Mouse (Mus musculus) urinary bladder, postnatal 4 days (tissue): Measurements from ENCODE around the gene Krit1.
"Not testable (repeated sequence)": the region's sequence is repeated elsewhere in the genome, so short reads cannot be mapped to it uniquely, and the experiment has no call there.

Source experiments
- DNase-seq, 2 experiments: peaks; one replicate each; pipeline ENCODE4 v3.0.0; 2021 to 2022; ENCODE audit warnings: low spot score in 2 of 2

Krit1 gene

DNA sequence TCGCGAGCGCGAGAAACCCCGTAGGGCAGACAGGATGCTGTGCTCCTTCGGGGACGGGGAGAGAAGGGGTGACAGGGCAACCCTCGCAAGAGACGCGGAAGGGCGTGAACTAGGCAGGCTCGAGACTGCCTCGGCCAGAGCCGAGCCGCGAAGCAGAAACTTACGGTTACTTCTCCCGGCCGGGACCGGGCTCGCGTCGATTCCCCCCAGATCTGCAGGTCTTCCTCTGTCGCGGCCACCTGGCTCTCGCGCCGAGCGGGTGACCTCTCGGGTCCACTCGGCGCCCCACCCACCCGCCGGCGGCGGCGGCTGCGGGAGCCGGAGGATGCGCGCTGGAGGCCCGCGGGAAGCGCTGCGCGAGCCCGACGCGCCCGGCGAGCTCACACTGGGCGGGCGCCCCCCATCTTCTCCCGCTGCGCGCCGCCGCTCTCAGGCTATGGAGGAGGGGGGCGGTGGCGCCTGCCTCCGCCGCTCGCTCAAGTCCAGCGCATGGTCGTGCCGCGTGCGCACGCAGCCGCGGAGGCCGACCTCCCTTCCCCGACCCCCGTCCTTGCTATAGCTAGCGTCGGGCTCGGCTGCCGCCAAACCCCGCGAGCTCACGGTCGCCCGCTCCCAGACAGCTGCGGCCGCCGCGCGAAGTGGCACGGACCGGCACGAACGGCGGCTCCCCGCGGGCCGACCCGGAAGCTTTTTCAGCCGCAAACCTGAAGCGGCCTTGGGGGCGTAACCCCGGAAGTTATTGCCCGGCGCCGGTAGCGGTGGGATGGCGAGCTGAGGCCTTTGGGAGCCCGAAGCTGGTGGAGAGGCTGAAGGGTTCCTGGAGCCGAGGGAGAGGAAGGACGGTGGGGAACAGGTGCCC, at the start of gene Krit1, which contains the start of gene Ankib1:
Gene Krit1 (plus strand): TSS at position 752 of the 859 bp plus-strand sequence.
Gene Ankib1 (minus strand): TSS at position 493 of the 859 bp plus-strand sequence.
- peak; percentile 86 to 88 for DNase-seq

DNA sequence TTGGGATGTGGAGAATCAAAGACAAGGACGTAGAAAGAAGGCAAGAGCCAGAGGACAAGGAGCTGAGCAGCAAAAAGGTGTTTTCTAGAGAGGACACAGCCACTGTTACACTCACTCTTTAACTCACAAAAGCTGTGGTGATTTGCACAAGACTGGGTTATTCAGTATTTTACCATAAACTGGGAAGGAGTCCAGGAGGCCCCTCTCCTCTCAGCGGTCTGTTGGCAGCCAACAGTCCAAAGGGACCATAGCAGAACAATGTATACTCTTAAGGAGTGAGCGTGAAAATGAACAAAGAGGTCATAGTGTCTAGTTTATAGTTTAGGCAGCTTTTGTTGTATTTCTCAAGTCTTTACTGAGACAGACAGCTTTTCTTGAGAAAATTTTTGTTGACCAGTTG, 31.5 kb upstream of the Krit1 start:
- DNase-seq = no peak

DNA sequence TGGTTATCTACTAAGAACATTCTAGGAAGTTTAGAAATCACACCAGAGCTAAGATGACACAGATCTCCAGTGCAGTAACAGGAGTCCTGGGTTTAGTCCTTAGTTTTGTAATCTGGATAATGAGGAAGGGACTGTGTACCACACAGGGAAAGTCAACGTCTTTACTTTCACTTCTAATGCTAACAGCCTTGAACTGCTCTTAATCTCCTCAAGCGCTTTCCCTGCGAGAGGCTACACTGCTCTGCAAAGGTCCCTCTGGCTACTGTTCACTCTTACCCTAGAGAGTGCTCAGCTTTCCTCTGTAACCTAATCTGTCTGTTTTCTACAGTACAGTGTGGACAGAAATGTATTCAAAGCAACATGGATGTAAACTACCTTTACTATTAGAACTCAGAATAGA, 31.0 kb upstream of the Krit1 start:
- DNase-seq = no peak

DNA sequence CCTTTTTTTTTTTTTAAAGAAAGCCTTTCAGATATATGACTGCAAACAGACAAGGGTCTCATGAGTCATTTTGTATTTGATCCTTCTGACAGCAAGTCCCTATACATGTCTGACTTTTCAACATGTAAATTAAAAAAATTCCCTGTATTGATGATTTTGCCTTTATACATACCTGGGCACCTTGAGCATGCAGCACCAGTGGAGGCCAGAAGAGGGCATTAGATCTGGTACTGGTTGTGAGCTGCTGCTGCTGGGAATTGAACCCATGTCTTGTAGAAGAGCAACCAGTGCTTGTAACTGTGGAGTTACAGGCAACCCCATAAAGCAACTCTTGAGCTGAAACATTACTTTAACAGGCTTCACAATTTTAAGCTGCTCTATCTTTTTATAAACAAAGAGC, 20.3 kb upstream of the Krit1 start:
- DNase-seq = no peak

DNA sequence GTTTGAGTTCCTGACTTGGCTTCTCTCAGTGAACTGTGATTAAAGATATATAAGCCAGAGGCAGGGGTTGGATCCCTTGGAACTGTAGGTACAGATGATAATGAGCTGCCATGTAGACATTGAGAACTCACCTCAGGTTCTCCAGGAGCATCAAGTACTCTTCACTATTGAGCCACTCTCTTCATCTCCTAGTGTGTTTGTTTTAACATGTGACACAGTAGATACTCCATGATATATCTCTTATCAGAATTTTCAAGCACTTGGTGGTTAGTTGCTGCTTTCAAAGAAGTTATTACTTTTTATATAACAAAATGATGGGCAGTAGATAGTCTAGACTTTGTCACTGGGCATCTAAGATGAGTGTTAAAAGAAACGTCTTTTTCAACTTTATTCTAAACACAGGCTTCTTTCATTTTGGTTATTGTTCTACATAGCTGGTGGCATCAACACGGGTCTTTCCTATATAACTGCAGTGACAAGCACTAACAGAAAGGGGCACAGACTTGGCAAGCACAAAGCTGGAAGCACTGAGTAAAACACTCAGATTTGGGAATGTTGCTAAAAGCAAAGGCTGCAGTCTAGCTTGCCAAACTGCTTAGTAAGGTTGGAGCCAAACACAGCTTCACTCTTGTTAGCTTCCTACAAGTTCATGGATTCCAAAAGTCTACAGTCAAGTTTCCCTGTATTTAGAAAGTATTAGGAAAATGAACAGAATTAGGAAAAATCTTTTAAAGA, 18.9 kb upstream of the Krit1 start:
- no peak for DNase-seq

DNA sequence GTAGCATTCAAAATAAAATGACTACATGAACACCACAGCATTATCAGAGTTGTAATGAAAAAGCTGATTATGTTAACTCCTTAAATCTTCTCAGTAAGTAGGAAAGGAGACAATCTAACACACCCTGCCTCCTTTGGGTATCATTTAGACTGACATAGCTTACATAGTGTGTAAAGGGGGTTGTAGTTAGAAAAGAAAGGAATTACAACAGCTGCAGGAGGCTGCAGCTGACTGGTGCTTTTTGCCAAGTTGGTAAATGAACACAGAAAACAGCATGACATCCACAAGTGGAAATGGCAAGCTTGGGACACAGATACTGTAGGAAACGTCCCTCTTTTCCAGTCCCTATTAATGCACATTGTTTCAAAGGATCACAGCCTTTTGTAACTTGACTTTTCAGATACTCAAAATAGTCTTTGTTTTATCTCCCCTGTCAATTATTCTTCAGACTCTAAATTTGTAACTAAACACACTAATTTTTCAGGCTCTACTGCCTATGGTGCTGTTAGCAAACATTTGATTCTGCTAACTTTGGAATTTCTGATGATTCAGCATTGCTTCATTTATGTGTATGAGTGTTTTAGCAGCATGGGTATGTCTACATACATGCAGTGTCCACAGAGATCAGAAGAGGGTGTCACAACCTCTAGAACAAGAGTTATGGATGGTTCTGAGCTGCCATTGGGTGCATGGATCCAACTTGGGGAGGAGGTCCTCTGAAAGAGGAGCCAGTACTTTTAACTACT, 18.1 kb upstream of the Krit1 start:
- DNase-seq = no peak

DNA sequence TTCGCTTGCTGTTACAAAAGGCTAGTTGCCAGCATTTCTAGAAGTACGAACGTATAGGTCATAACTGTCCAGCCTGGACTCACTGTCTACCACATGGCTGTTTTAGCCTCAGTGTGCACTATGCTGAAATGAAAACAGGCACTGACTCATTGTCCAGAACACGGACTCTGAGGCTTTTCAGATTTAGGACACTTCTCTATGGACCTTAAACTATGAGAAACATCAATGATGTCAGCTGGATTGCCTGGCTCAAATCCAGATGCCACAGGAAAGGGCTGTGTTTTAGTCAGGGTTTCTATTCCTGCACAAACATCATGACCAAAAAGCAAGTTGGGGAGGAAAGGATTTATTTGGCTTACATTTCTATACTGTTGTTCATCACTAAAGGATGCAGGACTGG, 15.4 kb upstream of the Krit1 start:
- DNase-seq = no peak

DNA sequence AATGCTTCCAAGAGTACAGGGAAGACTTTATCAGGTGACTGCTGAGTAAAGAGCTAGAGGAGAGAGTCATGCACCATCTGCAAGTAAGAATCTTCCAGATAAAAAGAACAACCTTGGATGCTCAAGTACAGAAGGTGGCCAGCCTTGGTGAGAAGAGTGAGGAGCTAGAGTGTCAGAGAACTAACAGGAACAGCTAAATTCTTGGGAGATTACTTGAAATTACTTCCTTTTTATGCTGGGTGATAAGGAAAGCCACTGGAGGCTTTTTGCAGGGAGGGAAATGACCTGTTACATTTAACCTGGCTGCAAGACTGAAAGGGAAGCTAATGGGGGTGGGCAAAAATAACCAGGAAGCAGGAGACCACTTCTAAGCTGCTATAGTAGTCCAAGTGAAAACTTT, 11.9 kb upstream of the Krit1 start:
- DNase-seq = no peak

DNA sequence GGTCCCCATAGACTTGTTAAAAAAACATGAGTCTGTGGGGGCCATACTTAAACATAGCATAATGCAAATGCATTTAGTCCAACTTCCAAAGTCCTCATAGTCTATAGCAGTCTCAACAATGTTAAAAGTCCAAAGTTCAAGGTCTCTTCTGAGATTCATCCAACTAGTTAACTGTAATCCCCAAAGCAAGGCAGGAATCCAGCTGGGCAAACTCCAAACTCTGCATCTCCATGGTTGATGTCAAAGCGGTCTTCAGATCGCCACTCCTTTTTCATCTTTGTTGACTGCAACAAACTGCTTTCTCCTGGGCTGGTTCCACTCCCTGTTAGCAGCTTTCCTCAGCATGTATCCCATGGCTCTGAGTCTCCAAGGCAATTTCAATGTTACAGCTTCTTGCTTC, 5.9 kb upstream of the Krit1 start:
- not testable (repeated sequence) for DNase-seq

DNA sequence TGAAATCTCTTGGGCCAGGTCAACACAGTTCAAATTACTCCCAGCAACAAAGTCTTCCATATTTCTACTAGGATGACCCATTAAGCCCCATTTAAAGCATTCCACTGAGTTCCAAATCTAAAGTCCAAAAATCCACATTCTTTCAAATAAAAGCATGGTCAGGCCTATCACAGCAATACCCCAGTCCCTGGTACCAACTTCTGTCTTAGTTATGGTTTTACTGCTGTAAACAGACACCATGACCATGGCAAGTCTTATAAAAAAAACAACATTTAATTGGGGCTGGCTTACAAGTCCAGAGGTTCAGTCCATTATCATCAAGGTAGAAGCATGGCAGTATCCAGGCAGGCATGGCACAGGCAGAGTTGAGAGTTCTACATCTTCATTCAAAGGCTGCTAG, 4.3 kb upstream of the Krit1 start:
- DNase-seq = not testable (repeated sequence)

DNA sequence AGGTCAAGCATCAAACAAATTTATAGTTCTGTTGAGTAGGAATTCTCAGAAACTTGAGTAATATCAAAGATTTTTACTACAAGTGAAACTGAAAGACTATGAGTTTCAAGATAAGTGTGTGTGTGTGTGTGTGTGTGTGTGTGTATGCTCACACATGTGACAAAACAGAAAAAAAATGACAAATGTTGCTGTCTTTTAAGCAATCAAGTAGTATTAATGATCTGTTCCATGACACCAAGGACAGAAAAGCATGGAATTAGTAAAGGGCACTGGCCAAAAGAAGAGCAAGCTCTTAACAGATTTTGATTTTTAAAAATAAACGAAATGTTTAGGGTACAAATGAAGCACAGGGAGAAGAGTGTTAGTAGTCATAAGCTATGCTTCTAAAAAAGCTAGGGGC, 2.9 kb upstream of the Krit1 start:
- no peak for DNase-seq

DNA sequence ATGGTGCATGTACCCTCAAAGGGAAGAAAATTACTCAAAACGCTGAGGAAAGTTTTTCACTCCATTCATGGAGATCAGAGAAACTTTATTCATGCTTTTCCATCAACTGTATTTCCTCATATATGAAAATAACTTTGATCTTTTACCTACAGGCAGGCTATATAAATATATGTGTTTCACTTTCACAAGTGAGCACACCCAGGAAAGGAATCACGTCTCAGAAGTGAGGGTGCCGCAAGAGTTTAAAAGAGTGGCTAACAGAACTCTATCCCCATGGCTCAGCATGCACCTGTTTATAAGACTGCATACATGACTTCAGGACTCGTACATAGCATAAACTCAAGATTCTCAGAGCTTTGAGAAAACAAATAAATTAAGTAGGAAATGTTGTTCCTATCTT, 2.1 kb upstream of the Krit1 start:
- no peak for DNase-seq

DNA sequence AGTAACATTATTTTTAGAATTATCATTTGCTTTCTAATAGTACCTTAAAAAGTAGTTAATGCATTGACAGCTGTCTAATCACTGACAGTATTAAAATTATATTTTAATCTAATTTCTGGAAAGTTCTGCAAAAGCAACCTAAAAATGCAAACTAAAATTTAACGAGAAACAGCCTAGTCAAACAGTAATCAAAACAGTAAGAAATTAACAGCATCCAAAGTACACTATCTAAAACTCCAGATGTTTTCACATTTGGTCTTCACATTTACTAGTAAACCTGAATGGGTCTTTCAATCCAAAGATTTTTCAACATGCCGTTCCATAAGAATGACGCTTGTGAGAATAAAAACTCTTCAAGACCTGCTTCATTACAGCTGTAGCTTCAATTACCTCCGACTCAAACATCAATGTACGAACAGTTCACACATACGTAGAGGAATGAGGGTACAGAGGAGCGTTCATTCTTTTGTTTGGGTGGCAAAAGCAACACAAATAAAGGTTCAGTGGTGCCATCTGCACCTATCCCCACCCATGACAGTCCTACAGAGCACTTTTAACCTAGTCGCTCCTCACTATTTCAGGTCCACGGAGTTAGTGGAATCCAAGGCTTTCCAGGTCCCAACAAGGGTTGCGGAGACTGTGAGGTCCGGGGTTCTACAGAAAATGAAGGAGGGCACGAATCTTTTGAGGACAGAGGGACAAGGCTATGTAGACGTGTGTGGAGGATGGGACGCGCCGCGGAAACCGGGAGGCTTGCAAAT, 1.1 kb upstream of the Krit1 start:
- no peak for DNase-seq

DNA sequence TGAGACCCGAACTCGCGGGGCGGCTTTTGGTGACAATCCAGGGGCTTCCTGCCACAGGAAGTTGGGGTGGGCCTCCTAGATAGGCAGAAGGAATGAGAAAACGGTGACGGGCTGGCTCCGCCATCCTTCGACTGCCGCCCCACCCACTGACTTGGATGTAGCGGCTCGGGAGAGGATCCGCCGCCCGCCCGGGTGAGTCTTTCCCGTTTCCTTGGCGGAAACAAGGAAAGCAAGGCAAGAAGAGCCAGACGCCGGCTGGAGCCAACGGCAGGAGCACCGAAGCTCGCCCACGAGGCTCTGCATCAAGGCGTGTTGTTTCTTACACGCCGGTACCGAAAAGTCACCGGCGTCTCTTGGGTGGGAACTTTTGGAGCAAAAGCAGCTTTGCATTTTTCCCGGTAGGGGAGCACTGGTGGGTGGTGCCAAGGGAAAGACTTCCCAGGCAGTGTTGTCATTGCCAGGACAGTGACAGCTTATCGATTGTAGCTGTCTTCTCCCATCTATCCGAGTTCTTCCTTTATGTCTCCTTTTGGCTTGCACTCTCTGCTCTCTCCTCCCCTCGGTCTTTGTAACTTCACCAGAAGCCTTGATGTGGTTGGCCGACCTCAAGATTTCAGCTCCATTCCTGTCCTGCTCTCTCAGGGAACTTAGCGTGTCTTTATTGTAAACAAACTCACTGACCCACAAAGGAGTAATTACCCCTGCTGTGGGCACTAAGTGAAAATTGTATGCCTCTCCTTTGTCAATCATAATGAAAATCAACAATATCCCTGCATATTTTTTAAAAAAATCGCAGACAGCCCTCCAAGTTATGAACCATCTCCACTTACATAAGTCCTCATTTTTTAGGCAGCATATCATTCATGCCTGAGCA, 545 bp downstream of the Krit1 start:
- DNase-seq = no peak

DNA sequence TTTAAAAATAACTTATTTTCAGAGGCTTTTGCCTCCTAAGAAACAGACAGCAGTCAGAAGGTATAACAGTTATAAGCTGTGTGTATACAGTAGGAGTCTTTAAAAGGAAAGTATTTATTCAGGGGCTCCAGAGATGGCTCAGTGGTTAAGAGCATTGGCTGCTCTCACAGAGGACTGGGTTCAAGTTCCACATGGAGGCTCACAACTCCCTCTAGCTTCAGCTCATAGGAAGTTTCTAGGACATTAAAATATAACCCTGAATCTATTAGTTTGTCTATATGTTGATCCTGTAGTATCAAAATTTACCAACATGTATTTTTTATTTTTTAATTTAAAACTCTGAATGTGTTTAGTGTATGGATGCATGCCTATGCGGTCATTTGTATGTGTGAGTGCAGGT, 5.5 kb downstream of the Krit1 start:
- no peak for DNase-seq

DNA sequence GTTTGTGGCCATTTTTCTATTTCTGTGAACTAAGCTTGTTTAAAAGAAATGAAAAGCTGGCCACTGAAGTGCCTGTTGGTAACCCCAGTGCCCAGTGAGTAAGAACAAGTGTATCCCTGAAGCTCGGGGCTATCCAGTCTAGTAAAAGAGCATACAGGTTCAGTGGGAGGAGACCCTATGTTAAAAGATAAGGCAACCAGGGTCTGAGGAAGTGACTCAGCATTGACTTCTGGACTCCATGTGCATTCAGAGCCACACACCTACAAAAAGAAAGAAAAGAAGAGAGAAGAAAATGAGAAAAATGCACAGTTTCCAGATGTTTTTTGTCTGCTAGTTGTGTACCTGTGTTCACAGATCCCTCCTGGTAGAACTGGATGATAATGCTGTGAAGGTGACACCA, 31.1 kb downstream of the Krit1 start:
- DNase-seq = no peak

DNA sequence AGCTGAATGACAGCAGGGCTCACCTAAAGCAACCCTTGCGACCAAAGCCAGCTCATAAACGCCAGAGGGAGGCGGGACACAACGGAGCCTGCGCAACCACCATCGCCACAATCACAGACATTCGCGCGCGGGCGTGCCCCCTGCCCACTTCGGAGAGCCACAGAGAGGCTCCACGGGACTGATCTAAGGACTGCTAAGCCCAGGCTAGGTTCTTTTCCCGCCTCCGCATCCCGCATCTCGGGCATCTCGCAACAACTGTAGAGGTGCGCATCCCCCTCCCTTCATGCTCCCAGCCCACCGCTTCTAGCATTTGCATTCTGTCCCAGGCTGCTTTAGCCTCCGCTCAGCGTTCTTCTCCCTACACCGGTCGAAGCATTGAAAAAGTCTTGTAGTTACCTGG, 42.0 kb downstream of the Krit1 start, which contains the start of gene Lrrd1:
Gene Lrrd1 (plus strand): TSS at position 148 of the 400 bp plus-strand sequence.
- no peak for DNase-seq

DNA sequence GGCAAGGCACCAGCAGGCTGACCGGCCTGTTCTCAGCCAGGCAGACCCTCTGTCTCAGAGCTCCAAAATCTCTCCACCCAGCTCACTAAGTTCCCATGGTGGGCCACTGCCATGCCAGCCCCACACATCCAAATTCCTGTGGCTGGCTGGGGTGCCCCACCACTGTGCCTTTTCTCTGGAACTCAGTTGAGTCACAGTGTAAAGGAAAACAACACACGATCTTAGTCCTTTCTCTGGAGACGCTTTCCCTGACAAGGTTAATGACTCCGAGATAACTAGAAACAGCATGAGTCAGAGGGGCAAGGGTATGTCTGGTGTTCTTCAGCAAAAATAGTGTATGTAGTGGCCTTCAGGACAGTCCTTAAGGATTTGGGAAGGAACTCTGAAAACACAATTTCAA, 67.2 kb downstream of the Krit1 start:
- DNase-seq = no peak

DNA sequence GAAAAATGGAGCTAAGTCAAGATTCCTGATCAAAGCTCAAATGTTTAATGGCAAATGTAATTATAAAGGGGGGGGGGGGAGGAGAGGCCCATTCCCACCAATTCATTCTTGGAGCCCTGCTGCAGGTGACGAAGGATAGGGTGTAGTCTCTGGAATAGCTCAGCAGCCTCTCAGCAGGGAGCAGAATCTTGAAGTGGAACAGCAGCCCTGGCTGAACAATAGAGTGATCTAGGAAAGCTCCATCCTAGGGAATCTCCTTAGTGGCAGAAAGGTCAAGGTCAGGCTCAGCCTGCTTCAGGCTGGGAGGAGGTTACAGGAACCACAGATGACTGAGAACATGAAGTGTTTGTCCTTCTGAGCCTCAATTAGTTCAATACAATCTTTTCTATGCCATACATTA, 69.4 kb downstream of the Krit1 start:
- DNase-seq = no peak

DNA sequence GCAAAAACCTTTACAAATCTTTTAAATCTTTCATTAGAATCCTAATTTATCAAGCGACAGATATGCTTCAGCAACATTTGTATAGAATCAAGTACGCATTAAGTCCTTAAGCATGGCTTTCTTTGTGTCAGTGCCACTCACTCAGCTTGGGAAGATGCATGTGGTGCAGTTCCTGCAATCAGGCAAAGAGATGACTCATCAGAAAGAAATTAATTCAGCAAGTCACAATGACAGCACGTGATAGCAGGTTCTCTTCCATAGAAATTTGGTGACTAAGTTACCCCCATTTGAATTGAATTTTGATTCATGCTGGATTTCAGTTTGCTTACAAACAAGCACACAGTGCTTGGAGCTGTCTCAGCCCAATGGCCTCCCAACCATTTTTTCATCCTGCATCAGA, 70.5 kb downstream of the Krit1 start:
- no peak for DNase-seq

DNA sequence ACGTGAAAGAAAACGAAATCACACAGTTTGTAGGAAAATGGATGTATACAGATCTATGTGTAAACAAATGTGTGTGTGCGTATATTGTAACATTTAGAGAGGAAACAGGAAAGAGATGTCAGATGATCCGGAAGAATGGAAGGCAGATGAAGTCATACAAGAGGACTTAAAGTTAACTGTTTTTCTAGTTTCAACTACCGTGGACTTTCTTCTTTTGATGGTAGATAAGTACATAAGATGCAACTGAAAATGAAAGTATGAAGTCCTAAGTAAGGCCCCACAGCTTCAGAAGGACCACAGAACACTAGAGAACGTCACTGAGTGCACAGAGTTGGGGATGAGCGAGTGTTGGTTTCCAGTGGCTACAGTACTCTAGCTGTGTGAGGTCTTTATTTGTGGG, 83.9 kb downstream of the Krit1 start:
- DNase-seq = not testable (repeated sequence)
